Mouse (Mus musculus): ENCODE measurements at regions not wholly inside any gene's neighbourhood (a gene's known extent, or its start where the extent isn't known, plus 50 kb on each side); places are given as distances from the start of the nearest gene placed in this dataset.

- TF ChIP-seq CTCF (IDR thresholded peaks at IDR 0.05; ENCODE audit: control insufficient read depth, insufficient read depth, insufficient read length) (no peak), MAX (IDR thresholded peaks at IDR 0.05) (no peak), FOSL1 (IDR thresholded peaks at IDR 0.05; ENCODE audit: insufficient read depth, low read length, poor library complexity, severe bottlenecking) (no peak), MYOD1 (IDR thresholded peaks at IDR 0.05; ENCODE audit: control insufficient read depth, insufficient read length, low read depth) (no peak), CEBPB (IDR thresholded peaks at IDR 0.05; ENCODE audit: low read depth) (no peak), MYOG (IDR thresholded peaks at IDR 0.05; ENCODE audit: control insufficient read depth, extremely low read depth, insufficient read length) (no peak), USF1 (IDR thresholded peaks at IDR 0.05; ENCODE audit: low read depth) (no peak)
Observed at GRCm38 (mm10) chr17:73027122-73027521, 80.7 kb upstream of the Lclat1 start.
